Mouse (Mus musculus) left cerebral cortex, postnatal 25 days (tissue): Measurements from ENCODE around the gene Angptl4. TPM values are rescaled to one million over a fixed set of nuclear protein-coding genes. Genes with fewer than 3 reads are reported as not detected.
A peak's percentile ranks its signal among the peaks of the same experiment; 100 is the strongest.
"Not testable (repeated sequence)": the region's sequence is repeated elsewhere in the genome, so short reads cannot be mapped to it uniquely, and the experiment has no call there.

Source experiments
- DNase-seq, 2 experiments: peaks; one replicate each; pipeline ENCODE4 v3.0.0; 2022; ENCODE audit warnings: low spot score in 2 of 2, mixed read lengths in 1 of 2
- intact Hi-C: fragments of 180-260 bp; cut with DNase I; formaldehyde crosslinking; loops from one replicate; pipeline ENCODE4 v1.15.1; 2025
- total RNA-seq, 2 experiments: library from RNA; stranded (reverse); gene quantifications; 2 replicates each; pipeline ENCODE4 v1.2.3; 2021

Gene Angptl4
- 1 to 10 TPM; 3.9 to 4.1 TPM for total RNA-seq

DNA sequence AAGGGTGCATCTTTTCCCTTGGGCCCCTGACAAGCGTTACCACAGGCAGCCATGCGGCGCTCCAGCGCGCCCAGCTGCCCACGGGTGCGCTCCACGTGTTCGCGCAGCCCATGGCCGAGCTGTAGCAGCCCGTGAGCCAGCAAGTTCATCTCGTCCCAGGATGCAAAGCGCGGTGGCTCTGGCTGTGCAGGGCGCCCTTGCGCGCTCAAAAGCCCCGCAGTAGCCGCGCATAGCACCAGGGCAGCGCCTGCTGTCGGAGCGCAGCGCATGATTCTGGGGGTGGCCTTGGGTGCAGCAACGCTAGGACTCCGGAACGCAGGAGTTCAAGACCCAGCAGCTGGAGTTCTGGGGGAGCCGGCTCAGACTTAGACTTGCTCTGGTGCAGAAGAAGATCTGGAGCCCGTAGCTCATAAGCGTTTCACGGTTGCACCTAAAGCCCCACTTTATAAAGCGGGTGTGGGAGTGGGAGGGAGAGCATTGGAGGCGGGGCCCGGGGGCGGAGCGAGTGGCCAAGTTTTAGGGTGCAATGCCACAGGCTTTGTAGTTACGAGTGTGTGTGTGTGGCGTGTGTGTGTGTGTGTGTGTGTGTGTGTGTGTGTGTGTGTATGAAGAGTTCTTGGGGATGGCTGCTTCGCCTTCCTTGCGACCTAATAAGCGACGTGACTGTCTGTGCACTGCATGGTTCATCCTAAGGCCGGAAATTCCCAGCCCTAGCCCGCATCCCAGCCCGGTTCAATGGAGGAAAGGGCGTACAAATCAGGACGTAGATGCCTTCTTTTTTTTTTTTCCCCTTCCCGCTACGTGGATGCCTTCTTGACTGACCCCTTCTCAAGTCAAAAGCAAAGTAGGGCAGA is at the start of gene Angptl4:
Gene Angptl4, minus strand, starts transcription at position 707 of the 854 bp plus-strand sequence.
- peak; percentile 52 to 56 for DNase-seq
- intact Hi-C loops = no loop called here

DNA sequence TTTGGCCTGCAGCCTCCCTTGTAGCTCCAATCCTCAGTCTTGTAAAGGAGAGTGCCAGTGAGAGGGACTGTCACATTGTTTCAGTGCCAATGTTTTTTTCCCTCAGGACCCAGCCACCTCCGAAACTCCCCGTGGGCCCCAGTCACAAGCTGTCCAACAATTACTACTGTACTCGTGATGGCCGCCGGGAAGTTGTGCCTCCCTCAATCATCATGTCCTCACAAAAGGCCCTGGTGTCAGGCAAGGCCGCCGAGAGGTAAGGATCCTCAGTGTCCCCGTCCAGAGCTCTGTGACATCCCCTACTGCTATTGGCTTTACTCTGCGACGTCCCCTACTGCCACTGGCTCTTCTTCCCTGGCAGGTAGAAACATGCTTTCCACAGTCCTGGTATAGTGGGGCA is 47.9 kb upstream of the Angptl4 start:
- intact Hi-C loops = no loop called here
- DNase-seq = no peak

DNA sequence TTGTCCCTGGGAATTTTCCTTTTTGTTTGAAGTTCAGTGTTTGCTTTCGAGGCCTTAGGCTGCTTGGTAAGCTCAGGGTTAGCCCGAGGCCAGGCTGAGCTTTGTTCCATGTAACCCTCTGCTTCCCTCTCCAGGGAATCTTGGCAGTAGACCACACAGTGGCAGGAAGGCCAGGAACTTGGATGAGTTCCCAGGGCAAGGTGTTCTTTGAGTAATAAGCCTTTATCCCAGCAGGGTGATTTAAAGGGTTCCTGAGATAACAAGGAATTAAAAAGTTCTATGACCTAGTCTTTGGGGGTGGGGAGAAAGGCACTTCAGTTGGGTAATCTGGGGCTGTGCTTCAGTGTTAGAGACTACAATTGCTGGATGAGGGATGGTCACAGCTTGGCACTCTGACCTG is 47.3 kb upstream of the Angptl4 start:
- DNase-seq = no peak

DNA sequence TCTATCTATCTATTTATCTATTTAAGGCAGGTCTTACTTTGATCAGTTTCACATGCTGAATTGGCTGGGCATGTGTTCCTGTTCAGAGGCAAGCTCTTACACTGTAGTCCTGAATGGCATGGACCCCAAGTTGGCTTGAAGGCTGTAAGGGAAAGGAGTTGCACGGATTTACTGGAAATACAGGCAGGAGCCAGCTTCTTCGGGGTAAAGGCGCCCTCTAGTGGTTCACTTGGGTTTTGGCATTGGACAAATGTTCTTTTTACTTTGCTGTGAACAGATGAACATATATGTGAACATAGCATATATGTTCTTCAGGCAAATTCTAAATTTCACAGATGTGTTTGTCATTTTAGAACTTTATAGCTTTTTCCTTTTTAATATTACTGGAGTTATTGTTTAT is 45.2 kb upstream of the Angptl4 start:
- peak; percentile 71 to 81 for DNase-seq
- intact Hi-C loops = no loop called here

More for the DNA sequence above, 47.3 kb upstream of the Angptl4 start:
- intact Hi-C loops = no loop called here

DNA sequence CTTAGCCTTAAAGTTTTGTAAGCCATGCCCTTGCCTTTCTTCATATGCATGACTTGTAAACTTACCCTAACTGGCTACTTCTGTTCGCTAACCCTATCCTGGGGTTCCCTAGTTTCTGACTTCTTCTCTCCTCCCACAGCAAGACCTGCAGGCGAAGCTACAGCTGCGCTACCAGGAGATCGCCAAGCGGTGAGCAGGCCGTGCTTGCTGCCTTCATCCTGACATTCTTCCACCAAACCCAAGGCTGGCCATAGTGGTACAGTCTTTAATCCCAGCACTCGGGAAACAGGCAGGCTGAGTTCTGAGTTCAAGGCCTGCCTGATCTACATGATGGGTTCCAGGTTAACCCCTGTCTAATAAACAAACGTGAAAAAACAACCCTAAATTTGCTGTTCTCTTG is 43.8 kb upstream of the Angptl4 start:
- DNase-seq = no peak
- intact Hi-C loops = no loop called here

DNA sequence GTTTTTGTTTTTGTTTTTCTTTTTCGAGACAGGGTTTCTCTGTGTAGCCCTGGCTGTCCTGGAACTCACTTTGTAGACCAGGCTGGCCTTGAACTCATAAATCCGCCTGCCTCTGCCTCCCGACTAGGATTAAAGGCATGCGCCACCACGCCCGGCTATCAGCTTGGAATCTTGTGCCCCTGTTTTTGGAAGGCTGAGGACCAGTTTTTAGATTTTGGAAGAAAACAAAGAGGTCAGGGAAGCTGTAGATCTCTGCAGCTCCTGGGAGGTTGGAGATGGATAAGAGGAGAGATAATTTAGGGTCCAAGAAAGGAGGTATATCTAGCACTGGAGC is 43.3 kb upstream of the Angptl4 start:
- DNase-seq, intact Hi-C loops: not testable (repeated sequence)

DNA sequence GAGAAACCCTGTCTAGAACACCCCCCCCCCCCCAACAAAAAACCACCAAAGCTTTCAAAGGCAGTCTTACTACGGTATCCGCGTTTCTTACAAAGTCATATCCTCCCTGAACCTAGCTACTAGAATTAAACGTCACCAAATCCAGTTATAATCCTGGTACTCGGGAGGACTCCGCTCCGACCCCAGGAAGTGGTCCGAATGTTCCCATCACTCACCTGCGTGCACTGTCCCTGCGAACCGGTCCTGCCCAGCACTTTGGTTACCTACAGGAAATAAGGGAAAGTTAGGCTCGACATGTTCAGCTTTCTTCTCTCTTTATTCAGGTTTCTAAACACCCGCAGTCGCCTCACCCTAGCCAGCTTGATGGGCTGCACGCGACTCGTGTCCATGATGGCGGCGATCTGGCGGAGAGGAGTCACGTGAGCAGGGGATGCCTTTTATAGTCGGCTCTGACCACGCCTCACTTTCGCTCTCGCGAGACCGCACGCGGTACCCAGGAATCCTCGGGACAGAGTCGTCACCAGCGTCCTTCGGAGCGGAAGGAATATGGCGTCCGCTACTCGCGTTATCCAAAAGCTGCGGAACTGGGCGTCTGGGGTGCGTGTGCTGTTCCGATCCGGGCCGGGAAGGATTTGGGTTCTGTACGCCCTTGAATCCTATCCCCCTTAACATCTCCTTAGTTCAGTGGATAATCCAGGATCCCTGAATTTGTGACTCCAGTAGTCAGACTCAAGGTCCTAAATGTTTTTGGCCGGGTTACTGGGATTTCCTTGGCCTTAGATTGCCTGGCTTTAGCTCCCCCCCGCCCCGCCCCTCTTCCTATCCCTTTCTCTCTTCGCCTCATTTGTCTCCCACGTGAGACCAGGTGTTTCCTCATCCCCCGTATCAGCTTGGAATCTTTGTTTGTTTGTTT is 42.7 kb upstream of the Angptl4 start, which contains the start of the genes Rps28 and Ndufa7:
Gene Rps28, minus strand, starts transcription at position 479 of the 913 bp plus-strand sequence.
Gene Ndufa7, plus strand, starts transcription at position 489 of the 913 bp plus-strand sequence.
- intact Hi-C loops = no loop called here
- DNase-seq = peak; percentile 99

DNA sequence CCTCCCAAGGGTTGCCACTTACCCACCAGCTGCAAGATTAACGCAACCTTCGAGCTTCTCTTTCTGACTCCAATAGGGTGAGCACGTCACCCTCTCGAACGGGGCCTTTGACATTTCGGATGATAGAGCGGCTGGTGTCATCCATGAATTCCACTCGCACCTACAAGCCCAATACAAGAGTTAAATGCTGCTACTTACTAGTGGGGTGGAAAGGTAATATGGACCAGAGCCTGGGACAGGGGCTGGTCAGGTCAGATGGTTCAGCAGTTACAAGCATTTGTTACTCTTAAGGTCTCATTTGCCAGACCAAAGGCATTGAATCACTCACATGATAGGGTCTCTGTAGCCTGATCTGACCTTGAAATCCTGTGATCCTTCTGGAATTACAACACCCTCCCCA is 41.5 kb upstream of the Angptl4 start:
- DNase-seq, intact Hi-C loops: not testable (repeated sequence)

DNA sequence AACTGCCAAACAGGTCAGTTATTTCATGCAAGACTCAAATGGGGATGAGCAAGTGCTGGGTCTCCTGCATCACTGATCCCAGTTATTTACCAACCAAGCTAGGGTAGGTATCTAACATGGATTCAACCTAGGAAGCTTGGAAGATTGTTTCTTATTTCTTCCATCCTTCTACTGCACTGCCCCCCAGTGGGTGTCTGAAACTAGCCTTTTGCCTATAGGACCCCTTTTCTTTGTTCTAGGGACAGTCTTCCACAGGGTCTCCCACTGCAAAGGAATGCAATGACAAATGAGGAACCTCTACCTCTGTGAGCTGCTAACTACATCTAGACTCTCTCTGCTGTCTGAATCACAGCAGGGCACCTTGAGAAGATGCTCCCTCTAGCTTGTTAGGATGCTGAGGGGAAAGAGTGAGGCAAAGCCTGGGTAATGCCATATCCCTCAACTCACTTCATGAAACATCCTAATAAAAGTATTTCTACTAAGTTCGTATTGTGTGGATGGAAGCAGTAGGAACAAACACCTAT is 40.9 kb upstream of the Angptl4 start:
- no peak for DNase-seq
- intact Hi-C loops = no loop called here

DNA sequence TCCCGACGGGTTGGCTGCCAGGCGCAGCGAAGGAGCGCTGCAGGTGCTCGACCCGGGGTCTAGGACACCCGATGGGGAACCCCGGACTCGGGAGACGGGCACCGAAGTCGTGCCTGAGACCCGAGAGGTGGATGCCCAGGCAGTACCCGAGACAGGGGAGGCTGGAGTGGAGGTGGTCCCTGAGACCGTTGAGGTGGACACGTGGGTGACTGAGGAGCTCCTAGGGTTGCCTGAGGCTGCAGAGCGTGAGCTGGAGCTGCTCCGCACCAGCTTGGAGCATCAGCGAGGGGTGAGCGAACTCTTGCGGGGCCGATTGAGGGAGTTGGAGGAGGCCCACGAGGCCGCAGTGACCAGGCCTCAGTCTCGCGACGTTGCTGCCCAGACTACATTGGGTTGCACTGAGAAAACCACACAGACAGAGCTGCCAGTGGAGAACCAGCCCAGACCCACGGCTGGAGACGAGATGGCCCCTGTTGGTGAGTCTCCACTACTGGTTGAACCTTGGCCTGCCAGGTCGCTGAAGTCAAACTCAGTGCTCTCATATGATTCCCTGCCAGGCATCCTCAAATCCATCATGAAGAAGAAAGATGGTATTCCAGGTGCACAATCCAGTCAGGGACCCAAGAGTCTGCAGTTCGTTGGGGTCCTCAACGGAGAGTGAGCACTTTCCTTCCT is 36.5 kb upstream of the Angptl4 start:
- intact Hi-C loops = no loop called here
- DNase-seq = no peak

DNA sequence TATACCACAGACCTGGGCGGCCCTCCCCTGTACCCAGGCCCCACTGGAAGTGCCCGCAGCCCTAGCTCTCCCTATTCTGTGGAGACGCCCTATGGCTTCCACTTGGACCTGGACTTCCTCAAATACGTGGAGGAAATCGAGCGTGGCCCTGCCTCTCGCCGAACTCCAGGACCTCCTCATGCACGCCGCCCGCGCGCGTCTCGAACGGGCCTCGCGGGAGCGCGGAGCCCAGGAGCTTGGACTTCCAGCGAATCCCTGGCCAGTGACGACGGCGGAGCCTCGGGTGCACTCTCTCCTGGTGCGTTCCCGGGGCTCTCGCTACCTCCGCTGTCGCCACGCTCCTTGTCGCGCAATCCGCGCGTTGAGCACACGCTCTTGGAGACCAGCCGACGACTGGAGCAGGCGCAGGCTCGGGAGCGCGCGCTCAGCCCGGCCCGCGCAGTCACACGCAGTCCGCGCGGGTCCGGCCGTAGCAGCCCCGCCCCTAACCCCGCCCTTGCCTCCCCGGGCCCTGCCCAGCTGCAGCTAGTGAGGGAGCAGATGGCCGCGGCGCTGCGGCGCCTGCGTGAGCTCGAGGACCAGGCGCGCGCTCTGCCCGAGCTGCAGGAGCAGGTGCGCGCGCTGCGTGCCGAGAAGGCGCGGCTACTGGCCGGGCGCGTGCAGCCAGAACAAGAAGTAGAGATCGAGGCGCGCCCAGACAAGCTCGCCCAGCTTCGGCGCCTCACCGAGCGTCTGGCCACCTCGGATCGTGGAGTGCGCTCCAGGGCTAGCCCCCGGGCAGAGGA is 35.7 kb upstream of the Angptl4 start:
- intact Hi-C loops = no loop called here
- DNase-seq = peak; percentile 94 to 95

DNA sequence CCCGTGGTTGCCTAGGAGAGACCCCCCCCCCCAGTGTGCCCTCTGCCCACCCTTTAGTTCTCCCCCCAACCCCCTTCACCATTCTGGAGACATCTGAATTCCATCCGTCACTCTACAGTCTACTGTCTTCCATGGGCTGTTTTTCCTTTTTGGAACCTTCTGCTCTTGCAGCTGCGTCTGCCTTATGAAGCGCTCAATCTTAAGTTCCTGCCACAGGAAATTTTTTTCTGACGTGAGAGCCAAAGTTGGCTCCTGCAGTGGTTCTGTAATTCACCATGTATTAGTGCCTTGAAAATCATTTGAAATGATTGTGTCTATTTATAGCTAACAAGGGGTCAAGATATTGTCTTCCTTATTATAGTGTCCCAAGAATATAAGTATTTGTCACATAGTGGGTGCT is 35.0 kb upstream of the Angptl4 start:
- DNase-seq = no peak
- intact Hi-C loops = no loop called here

DNA sequence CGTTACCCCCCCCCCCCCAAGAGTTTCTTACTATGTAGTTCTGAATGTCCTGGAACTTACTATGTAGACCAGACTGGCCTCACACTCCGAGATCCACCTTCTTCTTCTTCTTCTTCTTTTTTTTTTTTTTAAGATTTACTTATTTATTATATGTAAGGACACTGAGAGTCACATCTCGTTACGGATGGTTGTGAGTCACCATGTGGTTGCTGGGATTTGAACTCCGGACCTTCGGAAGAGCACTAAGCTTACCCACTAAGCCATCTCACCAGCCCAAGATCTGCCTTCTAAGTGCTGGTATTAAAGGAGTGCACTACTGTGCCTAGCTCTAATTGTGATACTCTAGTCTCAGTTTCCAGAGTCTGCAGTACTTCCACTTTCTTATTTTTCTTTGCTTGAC is 33.8 kb upstream of the Angptl4 start:
- DNase-seq = no peak
- intact Hi-C loops = no loop called here

DNA sequence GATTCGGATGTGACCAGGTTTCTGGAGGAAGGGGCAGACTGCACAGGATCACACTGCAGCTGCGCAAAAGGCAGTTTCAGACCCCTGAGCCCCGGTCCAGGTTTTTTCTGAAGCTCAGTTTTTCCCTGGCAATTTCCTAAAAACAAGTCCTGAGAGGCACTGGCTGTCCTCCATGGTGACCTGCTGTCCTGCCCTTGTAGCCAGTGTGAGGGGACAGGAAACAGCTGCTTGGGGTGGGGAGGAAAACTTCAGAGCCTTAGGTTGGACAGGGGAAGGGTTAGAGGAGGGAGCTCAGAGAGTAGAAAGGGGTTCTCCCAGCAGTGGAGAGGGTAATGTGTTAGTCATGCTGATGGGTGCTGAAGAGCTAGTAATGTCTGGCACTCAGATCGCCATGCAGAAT is 31.4 kb upstream of the Angptl4 start:
- intact Hi-C loops = loop anchor here (5.0 kb wide), 1 partner anchor 291 kb away; the partner anchor contains the start of gene Adamts10

DNA sequence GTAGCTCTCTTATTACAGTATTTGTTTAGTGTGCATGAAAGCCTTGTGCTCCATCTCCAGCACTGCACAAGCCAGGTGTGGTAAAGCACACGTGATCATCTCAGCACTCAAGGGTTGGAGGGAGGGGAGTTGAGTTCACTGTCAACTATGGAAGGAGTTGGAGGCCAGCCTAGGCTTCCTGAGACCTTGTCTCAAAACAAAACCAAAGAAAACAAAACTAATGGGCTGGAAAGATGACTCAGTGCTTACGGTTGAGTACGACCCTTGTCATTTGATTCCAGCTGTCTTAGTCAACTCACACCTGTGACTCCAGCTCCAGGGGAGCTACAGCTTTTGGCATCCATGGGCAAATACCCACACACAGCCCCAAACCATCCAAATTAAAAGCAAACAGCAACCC is 30.8 kb upstream of the Angptl4 start:
- intact Hi-C loops = loop anchor here (5.0 kb wide), 1 partner anchor 290 kb away; the partner anchor contains the start of gene Adamts10
- DNase-seq = no peak

More for the DNA sequence above, 31.4 kb upstream of the Angptl4 start:
- DNase-seq = no peak

DNA sequence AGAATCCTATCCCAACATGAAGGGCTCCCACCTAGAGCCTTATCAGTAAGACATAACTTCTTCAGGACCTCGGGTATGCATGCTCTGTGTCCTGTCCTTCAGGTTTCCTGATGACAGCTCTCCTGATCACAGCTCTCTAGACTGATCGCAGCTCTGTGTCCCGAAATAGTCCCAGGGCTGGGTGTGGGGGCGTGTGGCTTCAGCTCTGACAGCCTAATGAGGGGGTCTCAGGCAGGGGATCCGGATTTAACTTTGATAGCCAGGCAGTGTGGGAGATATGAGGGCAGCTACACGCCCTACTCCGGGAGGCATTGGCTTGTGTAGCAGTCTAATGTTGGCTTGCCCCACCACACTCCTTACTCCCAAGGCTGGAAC is 29.5 kb upstream of the Angptl4 start:
- DNase-seq = no peak
- intact Hi-C loops = loop anchor here (5.0 kb wide), 1 partner anchor 289 kb away; the partner anchor contains the start of gene Adamts10

DNA sequence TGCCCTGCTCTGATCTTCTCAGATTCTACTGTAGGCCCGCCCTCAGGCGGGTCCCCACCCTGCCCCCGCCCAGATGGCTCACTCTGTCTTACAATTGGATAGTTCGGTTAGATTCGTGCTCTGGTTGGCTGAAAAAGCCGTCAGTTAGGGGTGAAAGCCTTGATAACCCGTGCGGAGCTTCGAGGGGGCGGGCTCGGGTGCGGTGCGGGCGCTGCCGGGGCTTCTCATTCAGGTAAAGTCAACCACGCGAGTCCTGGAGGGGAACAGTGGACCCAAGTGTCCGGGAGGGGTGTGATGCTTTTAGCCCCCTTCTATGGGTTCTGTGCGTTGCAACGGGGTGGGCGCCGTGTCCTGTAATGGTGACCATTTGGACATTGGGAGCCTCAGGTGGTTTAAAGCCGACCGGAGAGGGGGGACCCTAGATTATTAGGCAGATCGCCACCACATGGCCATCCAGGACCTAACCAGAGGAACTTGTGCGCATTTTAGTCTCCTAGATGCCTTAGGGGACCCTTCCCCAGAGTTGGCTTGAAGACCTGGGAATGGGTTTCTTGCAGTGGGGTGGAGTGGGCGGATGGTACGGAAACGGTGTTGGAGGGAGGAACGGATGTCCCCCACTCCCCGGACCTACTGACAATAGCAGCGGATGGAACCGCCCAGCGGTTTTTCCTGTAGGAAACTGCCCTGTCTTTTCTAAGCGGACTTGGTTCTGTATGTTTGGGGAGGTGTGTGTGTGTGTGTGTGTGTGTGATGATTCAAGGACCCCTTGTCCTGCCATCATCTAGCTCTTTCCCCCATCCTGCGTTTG is 28.9 kb upstream of the Angptl4 start, which contains the start of gene Kank3:
Gene Kank3, plus strand, starts transcription at position 186 of the 808 bp plus-strand sequence.
- DNase-seq = peak; percentile 90 to 97
- intact Hi-C loops = loop anchor here (5.0 kb wide), 1 partner anchor 288 kb away; the partner anchor contains the start of gene Adamts10

DNA sequence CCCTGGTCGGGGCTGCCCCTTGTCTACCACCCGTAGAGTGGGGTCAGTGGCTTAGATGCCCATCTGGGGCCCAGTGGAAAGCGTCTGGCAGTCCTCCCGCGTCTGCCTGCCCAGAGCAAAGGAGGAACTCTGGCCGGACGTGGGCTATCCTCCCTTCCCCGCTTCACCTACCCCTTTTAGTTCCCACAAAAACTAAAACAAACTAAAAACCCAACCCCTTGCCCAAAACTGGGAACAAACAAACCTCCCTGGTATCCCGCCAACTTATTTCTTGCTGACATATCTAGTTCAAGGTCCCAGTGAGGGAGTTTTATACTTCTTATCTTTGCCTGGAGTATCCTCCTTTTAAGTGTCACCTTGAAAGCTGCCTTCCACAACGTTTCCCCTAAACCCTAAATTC is 26.6 kb upstream of the Angptl4 start:
- intact Hi-C loops = no loop called here
- DNase-seq = no peak
